Mouse (Mus musculus) erythroblast, embryonic 14.5 days (primary cell): ENCODE measurements around the gene Ambp.

Experiments used
- GATA1 ChIP-seq: IDR thresholded peaks from 2 replicates; pipeline ENCODE4 v1.6.1; 2012; ENCODE audit warnings: low read length, inconsistent platforms, mixed read lengths
- TAL1 ChIP-seq: IDR thresholded peaks from 3 replicates; pipeline ENCODE4 v1.6.1; 2012; ENCODE audit warnings: low read length, inconsistent platforms, mixed read lengths

DNA sequence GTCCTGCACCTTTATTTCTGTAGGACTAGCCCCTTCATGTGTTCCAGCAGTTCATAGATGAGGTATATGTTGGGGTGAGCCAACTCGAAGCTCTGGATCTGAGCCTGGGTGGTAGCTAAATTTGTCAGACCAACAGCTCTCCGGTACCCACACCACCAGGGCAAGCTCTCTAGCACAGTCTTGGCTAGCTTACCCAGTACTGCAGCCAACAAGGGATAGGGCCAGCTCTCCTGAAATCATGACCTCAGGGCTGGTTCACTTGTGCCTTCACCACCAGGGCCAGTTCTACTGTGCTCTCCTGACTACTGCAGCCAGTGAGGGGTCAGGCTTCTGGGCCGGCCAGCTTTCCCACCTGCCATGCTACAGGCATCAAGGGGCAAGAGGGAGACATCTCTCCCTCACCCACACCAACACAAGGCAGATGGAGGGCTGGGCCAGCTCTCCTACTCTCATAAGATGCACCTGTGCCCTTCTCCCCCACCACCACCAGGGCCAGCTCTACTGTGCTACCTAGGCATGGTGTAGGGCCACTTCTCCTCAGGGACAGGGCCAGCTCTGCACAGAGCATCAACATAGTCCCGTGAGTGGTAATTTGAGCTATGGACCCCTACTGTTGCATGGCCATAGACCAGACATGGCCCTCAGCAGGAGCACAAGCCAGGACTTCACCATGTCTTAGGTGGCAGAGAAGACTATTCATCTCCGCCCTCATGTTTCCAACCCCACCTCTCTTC lies 24.5 kb downstream of the Ambp start:
- TF ChIP-seq GATA1 (no peak), TAL1 (no peak)
